Mouse (Mus musculus): ENCODE results near the gene Apba2.

DNA sequence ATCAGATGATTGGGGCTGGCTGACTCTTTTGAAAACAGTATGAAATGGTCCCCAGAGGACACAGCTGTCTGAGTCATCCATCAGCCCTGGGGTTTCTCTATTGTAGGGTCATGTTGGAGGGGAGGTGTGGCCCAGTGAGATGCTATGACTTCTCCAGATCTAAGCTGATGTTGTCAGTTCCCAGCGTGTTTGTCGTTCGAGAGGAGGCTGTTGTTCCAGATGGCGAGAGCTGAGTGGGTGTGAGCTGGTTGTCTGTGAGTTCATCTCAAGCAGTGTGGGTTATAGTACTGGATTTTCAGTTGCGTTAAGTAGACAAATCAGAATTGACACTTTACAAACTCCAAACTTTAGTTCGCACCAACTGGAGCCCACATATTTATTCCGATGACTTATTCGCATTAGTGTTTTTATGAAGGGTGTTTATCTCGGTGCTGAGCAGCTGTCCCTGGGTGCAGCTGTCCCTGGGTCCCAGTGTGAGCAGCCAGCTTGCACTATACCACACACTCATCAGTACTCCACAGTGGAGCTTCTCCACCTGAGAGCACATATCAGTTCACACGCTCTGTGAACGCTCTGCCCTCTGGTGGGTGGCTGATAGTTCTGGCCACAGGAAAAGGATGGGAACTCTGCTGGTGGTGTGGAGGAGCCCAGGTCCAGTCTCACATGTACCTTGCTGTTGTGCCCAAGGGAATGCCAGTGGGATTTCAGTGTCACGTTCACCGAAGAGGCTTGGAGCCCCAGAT lies 208.2 kb downstream of the Apba2 start:
- TF ChIP-seq CTCF (IDR thresholded peaks at IDR 0.05; ENCODE audit: low read depth), result no peak
- no peak for TF ChIP-seq EP300 (IDR thresholded peaks at IDR 0.05; ENCODE audit: low read depth)

All from heart, postnatal 0 days (tissue).